Mouse (Mus musculus): ENCODE results near the gene Tmub2. TPM values are rescaled to one million over a fixed set of nuclear protein-coding genes. Genes with fewer than 3 reads are reported as not detected.

Gene Tmub2
- polyA plus RNA-seq, 1 experiment from 2014 or later = 26.1 TPM

DNA sequence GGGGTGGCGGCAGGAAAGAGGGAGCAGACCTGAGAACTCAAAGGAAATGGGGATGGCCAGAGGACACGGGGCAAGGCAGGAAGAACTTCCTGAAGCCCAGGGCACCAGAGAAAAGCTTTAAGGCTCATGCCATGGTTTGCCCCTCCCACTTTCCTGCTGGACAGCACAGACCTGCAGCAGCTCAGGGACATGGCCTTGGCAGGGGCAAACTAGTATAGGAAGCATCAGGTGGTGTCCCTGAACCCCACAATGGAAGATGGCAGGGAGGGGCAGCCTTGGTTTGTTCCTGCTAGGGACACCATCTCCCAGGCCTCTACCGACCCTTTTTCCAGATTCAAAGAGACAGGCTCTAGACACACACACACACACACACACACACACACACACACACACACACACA is 20.6 kb downstream of the Tmub2 start:
- Histone ChIP-seq H3K36me3 (replicated peaks) (peaks cover 53% of the 10 kb centered on the region), H3K27me3 (no peaks in the 10 kb centered on the region), H3K4me2 (no peak overlapping the region), H3K4me1 (replicated peaks) (peaks cover 29% of the 10 kb centered on the region), H3K9me3 (replicated peaks) (no peaks in the 10 kb centered on the region), H3K9ac (no peak overlapping the region), H3K4me3 (replicated peaks) (no peak overlapping the region), H3K27ac (replicated peaks) (no peak overlapping the region)
- WGBS (ENCODE audit: insufficient replicate concordance) = 58% methylated on average over 3 of the region's 3 CpGs
- no peak for ATAC-seq (ENCODE audit: insufficient read depth)

- Histone ChIP-seq H3K36me3 (replicated peaks) (peaks cover 80% of the 10 kb centered on the region), H3K27me3 (no peaks in the 10 kb centered on the region), H3K9ac (no peak overlapping the region), H3K4me1 (replicated peaks) (peaks cover 56% of the 10 kb centered on the region), H3K9me3 (replicated peaks) (no peaks in the 10 kb centered on the region), H3K4me3 (replicated peaks) (no peak overlapping the region), H3K4me2 (no peak overlapping the region), H3K27ac (replicated peaks) (no peak overlapping the region)
- no peak for ATAC-seq (ENCODE audit: insufficient read depth)
- WGBS (ENCODE audit: insufficient replicate concordance) = 64% methylated on average over 9 of the region's 9 CpGs
Observed at GRCm38 (mm10) chr11:102308104-102308503, 23.4 kb downstream of the Tmub2 start.

DNA sequence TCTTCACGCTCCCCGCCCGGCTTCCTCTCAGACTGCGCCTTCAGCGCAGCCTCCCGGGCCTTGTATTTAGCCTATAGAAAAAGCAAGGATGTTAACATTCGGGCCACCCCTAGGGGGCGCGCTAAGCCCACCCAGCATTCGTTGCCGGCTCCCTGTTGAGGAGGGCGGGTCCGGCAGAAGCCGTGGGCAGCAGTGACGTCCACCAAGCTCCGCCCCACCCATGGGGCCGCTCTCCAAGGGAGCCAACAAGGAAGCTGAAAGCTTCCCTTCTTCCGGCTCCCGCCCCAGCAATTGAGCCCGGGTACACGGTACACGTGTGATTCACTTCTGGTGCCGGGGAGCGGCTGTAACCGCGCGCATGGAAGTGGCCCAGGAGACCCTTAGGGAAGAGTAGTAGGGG is 24.2 kb downstream of the Tmub2 start:
- under 1% methylated on average over 27 of the region's 27 CpGs for WGBS (ENCODE audit: insufficient replicate concordance)

DNA sequence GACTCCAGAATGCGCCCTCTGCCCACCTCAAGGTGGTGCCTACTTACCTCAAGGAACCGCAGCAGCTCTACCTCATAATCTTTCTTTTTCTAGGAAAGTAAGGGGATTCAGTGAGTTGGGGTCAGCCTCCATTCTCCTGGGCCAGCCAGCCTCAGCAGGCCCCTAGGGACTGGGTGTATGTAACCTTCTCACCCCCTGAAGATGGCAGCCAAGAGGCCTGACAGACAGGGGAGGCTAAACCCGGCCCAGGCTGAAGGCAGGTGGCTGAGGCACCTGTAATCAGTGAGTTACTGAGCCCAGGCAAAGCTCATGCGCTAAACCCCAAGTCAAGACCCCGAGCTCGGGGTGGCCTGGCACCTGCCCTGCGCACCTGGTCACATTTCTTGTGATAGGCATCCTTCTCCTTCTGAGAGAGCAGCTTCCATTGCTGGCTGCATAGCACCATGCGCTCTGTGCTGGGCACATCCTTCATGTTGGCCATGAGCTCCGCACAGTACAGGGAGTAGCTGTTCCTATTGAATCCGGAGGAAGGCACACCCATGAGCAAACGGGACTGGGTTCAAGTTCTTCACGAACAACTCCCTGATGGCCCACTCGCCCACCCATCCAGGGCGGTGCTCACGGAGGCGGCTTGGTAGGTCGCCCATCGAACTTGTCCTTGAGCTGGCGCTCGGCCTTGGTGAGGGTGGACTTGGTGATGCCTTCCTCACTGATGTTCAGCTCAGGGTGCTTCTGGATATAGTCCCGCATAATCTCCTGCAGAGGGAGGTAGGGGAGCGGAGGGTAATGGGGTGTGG is 25.3 kb downstream of the Tmub2 start:
- WGBS (ENCODE audit: insufficient replicate concordance) = 75% methylated on average over 22 of the region's 22 CpGs
- Histone ChIP-seq H3K9me3 (replicated peaks) (no peaks in the 10 kb centered on the region), H3K4me1 (replicated peaks) (peaks cover 66% of the 10 kb centered on the region), H3K36me3 (replicated peaks) (peaks cover 98% of the 10 kb centered on the region), H3K4me2 (peak overlapping the region; percentile 78), H3K27ac (replicated peaks) (peak overlapping the region; percentile 74), H3K27me3 (no peaks in the 10 kb centered on the region), H3K9ac (peak overlapping the region; percentile 45), H3K4me3 (replicated peaks) (peak overlapping the region; percentile 55)
- ATAC-seq (ENCODE audit: insufficient read depth) = no peak

More for the DNA sequence above, 24.2 kb downstream of the Tmub2 start:
- Histone ChIP-seq H3K9ac (peak overlapping the region; percentile 46), H3K4me2 (peak overlapping the region; percentile 78), H3K9me3 (replicated peaks) (no peaks in the 10 kb centered on the region), H3K4me3 (replicated peaks) (peak overlapping the region; percentile 55), H3K27me3 (no peaks in the 10 kb centered on the region), H3K36me3 (replicated peaks) (peaks cover 89% of the 10 kb centered on the region), H3K27ac (replicated peaks) (peak overlapping the region; percentile 74), H3K4me1 (replicated peaks) (peaks cover 58% of the 10 kb centered on the region)
- peak; percentile 92 for ATAC-seq (ENCODE audit: insufficient read depth)

DNA sequence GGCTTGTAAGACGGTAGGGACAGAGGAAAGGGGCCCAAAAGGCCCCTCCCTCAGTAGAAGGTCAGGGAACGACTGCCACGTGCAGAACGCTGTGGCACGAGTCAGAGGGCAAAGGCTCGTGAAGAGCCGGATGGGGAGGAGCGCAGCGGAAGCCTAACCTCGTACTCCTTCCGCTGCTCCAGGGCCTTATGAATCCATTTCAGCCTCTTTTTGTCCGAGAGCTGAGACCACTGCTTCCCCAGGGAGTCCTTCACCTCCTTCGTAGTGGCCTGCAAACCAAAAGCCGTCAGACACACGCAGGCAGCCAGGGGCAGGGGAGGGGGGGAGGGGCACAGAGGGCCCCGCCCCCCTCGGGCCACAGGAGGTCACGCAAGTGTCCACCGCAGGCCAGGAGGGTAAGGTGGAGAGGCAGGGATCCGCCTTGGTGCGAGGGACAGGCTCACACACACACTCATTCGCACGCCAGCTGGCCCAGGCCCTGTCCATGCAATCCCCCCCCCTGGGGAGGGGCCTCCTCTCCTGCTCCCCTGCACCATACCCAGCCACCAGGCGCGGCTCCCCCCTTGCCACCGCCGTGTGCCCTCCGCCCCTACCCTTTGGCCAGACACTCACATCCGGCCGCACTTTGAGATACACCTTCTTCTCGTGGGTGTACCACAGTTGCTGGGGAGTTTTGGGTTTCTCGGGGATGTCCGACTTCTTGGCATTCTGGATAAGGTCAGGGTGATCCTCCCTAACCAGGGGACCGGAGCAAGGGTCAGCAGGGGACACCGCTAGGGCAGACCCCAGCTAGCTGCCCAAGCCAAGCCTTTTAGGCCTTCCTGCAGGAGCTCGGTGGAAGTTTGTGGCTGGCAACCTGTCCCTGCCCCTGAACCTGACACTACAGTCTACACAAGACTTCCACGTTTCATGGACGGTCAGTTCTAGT is 26.3 kb downstream of the Tmub2 start:
- ATAC-seq (ENCODE audit: insufficient read depth) = no peak
- H3K9ac ChIP-seq = 0 out of 2 replicates have a peak overlapping the region, but pooled peaks have one; percentile 6
- H3K4me1 ChIP-seq (replicated peaks) = peaks cover 73% of the 10 kb centered on the region
- H3K36me3 ChIP-seq (replicated peaks) = peaks cover 97% of the 10 kb centered on the region
- no peaks in the 10 kb centered on the region for H3K9me3 ChIP-seq (replicated peaks)
- 59% methylated on average over 38 of the region's 38 CpGs for WGBS (ENCODE audit: insufficient replicate concordance)
- H3K27me3 ChIP-seq = no peaks in the 10 kb centered on the region
- peak overlapping the region; percentile 49; the same call in 1 of the 2 replicates for H3K27ac ChIP-seq (replicated peaks)
- H3K4me2 ChIP-seq = peak overlapping the region; percentile 78
- peak overlapping the region; percentile 11; the same call in 1 of the 2 replicates for H3K4me3 ChIP-seq (replicated peaks)

- peaks cover 88% of the 10 kb centered on the region for H3K36me3 ChIP-seq (replicated peaks)
- no peaks in the 10 kb centered on the region for H3K27me3 ChIP-seq
- no peak overlapping the region for H3K4me3 ChIP-seq (replicated peaks)
- no peak overlapping the region for H3K4me2 ChIP-seq
- no peaks in the 10 kb centered on the region for H3K9me3 ChIP-seq (replicated peaks)
- H3K4me1 ChIP-seq (replicated peaks) = peaks cover 78% of the 10 kb centered on the region
- ATAC-seq (ENCODE audit: insufficient read depth) = no peak
- no peak overlapping the region for H3K9ac ChIP-seq
- H3K27ac ChIP-seq (replicated peaks) = peak overlapping the region; percentile 49
- 84% methylated on average over 4 of the region's 4 CpGs for WGBS (ENCODE audit: insufficient replicate concordance)
Observed at GRCm38 (mm10) chr11:102311966-102312365, 27.2 kb downstream of the Tmub2 start.

- Histone ChIP-seq H3K36me3 (replicated peaks) (peaks cover 81% of the 10 kb centered on the region), H3K27me3 (no peaks in the 10 kb centered on the region), H3K9me3 (replicated peaks) (no peaks in the 10 kb centered on the region), H3K4me2 (no peak overlapping the region), H3K9ac (no peak overlapping the region), H3K4me1 (replicated peaks) (peaks cover 78% of the 10 kb centered on the region), H3K4me3 (replicated peaks) (no peak overlapping the region), H3K27ac (replicated peaks) (peak overlapping the region; percentile 49; the same call in 1 of the 2 replicates)
- ATAC-seq (ENCODE audit: insufficient read depth) = no peak
- 81% methylated on average over 6 of the region's 6 CpGs for WGBS (ENCODE audit: insufficient replicate concordance)
Observed at GRCm38 (mm10) chr11:102312586-102312985, 27.9 kb downstream of the Tmub2 start.

- Histone ChIP-seq H3K4me1 (replicated peaks) (peaks cover 63% of the 10 kb centered on the region), H3K4me3 (replicated peaks) (no peak overlapping the region), H3K9ac (no peak overlapping the region), H3K4me2 (no peak overlapping the region), H3K9me3 (replicated peaks) (no peaks in the 10 kb centered on the region), H3K27ac (replicated peaks) (no peak overlapping the region), H3K27me3 (no peaks in the 10 kb centered on the region), H3K36me3 (replicated peaks) (peaks cover 66% of the 10 kb centered on the region)
- WGBS (ENCODE audit: insufficient replicate concordance) = 73% methylated on average over 12 of the region's 12 CpGs
- no peak for ATAC-seq (ENCODE audit: insufficient read depth)
Observed at GRCm38 (mm10) chr11:102314321-102314720, 29.6 kb downstream of the Tmub2 start.

DNA sequence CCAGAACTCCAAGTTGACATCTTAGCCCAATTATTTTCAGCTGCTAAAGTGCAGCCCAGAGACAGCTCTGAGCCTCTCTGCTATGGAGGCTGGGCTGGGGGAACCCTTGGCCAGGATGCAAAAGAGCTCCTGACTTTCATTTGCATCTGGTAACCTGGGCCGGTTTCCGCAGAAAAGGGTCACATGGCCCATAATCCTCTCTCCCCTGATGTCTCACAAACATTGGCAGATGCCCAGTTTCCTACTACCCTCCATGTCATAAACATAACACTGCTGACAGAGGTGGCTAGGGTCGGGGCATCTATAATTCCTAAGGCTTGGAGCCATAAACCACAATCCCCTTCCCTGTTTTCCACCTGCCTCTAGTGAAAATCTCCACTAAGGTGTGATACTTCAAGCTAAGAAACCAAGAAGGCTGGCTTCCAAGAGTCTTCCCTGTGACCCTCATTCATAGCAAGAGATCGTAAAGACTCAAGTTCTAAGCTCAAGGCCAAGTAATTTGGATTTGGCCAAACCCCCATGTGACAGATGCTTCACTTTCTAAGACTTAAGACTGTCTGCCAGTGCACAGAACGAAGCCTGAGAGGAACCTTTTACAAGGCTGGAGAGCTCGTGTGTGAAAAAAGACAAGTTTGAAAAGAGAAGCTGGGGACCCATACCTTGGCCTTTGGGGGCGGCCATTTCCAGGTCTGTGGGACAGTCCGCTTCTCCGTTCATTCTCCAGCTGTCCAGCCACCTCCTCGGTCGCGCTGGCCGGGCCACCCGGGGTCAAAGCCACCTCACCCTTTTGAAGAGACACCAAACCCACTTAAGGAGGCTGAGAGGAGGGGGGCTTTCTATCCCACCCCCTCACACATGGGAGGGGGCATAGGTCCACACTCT is 31.2 kb downstream of the Tmub2 start:
- H3K9ac ChIP-seq = peak overlapping the region; percentile 100
- H3K36me3 ChIP-seq (replicated peaks) = peaks cover 50% of the 10 kb centered on the region
- WGBS (ENCODE audit: insufficient replicate concordance) = 9% methylated on average over 14 of the region's 14 CpGs
- H3K27ac ChIP-seq (replicated peaks) = peak overlapping the region; percentile 82
- peaks cover 63% of the 10 kb centered on the region for H3K4me1 ChIP-seq (replicated peaks)
- no peaks in the 10 kb centered on the region for H3K9me3 ChIP-seq (replicated peaks)
- peaks cover 6% of the 10 kb centered on the region for H3K27me3 ChIP-seq
- H3K4me2 ChIP-seq = peak overlapping the region; percentile 99
- ATAC-seq (ENCODE audit: insufficient read depth) = no peak
- H3K4me3 ChIP-seq (replicated peaks) = peak overlapping the region; percentile 99

DNA sequence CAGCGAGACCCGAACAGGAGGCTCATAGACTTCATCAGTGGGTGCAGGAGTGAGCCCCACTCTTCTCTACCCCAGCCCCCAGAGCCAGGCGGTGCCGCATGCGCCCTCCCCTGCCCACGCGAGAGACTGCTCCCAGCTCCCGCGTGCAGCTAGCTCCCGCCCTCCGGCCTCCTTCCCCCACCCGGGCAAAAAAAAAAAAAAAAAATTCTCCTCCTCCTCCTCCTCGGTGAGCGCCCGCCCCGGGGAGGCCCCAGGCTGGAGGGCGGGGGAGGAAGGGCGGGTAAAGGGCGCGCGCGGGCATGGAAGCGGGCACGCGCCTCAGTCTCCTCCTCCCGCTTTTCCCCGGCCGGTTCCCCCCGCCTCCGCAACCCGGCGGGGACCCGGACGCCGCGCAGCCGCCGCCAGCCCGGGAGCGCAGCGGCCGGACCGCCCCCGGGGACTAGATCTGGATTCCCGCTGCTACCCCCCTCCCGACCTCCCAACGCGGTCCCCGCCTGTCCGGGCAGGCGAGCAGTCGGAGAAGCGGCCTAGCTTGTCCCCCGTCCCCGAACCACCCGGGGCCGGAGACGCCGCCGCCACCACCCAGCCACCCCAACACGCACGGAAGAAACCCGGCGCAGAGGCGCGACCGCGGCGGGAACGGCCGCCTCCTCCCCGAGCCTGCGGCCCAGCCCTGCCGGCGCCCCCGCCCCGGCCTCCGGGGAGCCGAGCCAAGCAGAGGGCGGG is 32.0 kb downstream of the Tmub2 start:
- peaks cover 58% of the 10 kb centered on the region for H3K4me1 ChIP-seq (replicated peaks)

More for the DNA sequence above, 32.0 kb downstream of the Tmub2 start:
- peak; percentile 71 for ATAC-seq (ENCODE audit: insufficient read depth)
- WGBS (ENCODE audit: insufficient replicate concordance) = under 1% methylated on average over 76 of the region's 80 CpGs
- Histone ChIP-seq H3K27ac (replicated peaks) (peak overlapping the region; percentile 97), H3K9ac (peak overlapping the region; percentile 100), H3K36me3 (replicated peaks) (peaks cover 42% of the 10 kb centered on the region), H3K4me3 (replicated peaks) (peak overlapping the region; percentile 99), H3K9me3 (replicated peaks) (no peaks in the 10 kb centered on the region), H3K4me2 (peak overlapping the region; percentile 99), H3K27me3 (peaks cover 8% of the 10 kb centered on the region)
